Mouse (Mus musculus): ENCODE data around the gene Slc35f3.

DNA sequence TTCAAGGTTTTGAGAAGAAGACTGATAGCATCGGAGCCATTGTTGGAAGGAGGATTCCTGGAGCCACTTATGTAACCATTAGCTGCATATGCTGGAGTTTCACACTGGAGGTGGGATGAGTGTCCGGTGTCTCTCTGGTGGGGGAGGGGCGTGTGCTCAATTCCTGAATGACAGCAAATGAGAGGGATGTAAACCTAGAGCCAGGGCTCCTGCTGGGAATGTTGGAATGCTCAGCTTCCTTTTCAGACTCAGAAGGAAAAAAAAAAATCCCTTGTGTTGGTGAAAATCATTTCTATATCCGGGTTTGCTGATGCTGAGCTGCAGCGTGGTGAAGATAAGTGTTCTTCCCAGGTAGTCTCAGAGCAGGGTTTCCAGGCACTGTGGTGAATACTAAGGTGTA lies 29.4 kb downstream of the Slc35f3 start:
- no peak for TF ChIP-seq CTCF (IDR thresholded peaks at IDR 0.05; ENCODE audit: borderline replicate concordance, insufficient read depth, low read length)
- no peak for TF ChIP-seq POLR2A (IDR thresholded peaks at IDR 0.05; ENCODE audit: low read depth, low read length)

Data from embryonic fibroblast, embryonic 13.5 days (primary cell).